Mouse (Mus musculus) stomach, postnatal 0 days (tissue): ENCODE measurements around the gene Ddx24. TPM values are rescaled to one million over a fixed set of nuclear protein-coding genes. Genes with fewer than 3 reads are reported as not detected.
A peak's percentile ranks its signal among the peaks of the same experiment; 100 is the strongest.

Experiments
- ATAC-seq: fragments of 200-750 bp; cut with Nextera tagmentation; 2 replicates; pipeline ENCODE4 v1.8.0; 2017; ENCODE audit not compliant: low FRiP score, low TSS enrichment
- DNase-seq: peaks from one replicate; pipeline ENCODE4 v3.0.0-alpha.2; 2016; ENCODE audit warnings: low spot score
- H3K27ac ChIP-seq: fragments of 300-500 bp; sonication (generic); replicated peaks from 2 replicates; pipeline ENCODE4 v1.5.1; 2014; ENCODE audit warnings: mild to moderate bottlenecking, control low read depth
- H3K27me3 ChIP-seq: fragments of 300-500 bp; sonication (generic); 2 replicates; pipeline ENCODE4 v1.6.1; 2014; ENCODE audit warnings: low read length; ENCODE audit not compliant: control insufficient read depth, insufficient read depth
- H3K36me3 ChIP-seq: fragments of 300-500 bp; sonication (generic); 2 replicates; pipeline ENCODE4 v1.6.1; 2014; ENCODE audit warnings: low read length, mixed read lengths; ENCODE audit not compliant: control insufficient read depth, insufficient read depth
- H3K4me1 ChIP-seq: fragments of 300-500 bp; sonication (generic); replicated peaks from 2 replicates; pipeline ENCODE4 v1.6.1; 2014; ENCODE audit warnings: antibody characterized with exemption; ENCODE audit not compliant: control insufficient read depth, insufficient read depth
- H3K4me2 ChIP-seq: fragments of 300-500 bp; sonication (generic); replicated peaks from 2 replicates; pipeline ENCODE4 v1.6.1; 2014; ENCODE audit warnings: low read depth, mild to moderate bottlenecking, control low read depth, moderate library complexity
- H3K4me3 ChIP-seq: fragments of 300-500 bp; sonication (generic); 2 replicates; pipeline ENCODE4 v1.5.1; 2014; ENCODE audit warnings: low read depth, low read length, control low read depth
- H3K9ac ChIP-seq: fragments of 300-500 bp; sonication (generic); 2 replicates; pipeline ENCODE4 v1.6.1; 2014; ENCODE audit warnings: mild to moderate bottlenecking, low read length, control low read depth, mixed read lengths
- H3K9me3 ChIP-seq: fragments of 300-500 bp; sonication (generic); 2 replicates; pipeline ENCODE4 v1.6.1; 2016; ENCODE audit warnings: low read length; ENCODE audit not compliant: control insufficient read depth
- CTCF ChIP-seq: IDR thresholded peaks from 2 replicates; pipeline ENCODE4 v1.5.1; 2016; ENCODE audit warnings: antibody characterized with exemption, low read depth, mild to moderate bottlenecking, moderate library complexity
- EP300 ChIP-seq: optimal IDR thresholded peaks from 2 replicates; pipeline ENCODE3; 2016; ENCODE audit warnings: antibody characterized with exemption
- WGBS: fragments of 180-500 bp; shearing (Covaris S2); extraction: QIAGEN DNeasy Blood & Tissue Kit; methylation state at CpG from one replicate; pipeline ENCODE4 v1.1.7; 2014; 5-methylcytosine and 5-hydroxymethylcytosine counted together
- polyA plus RNA-seq: library from polyadenylated mRNA; unstranded; fragments of >200 nt; fragmentation: Nextera tagmentation; extraction: Ambion mirVana; gene quantifications from 2 replicates; pipeline ENCODE4 v1.2.1, GENCODE M21; 2015

Gene Ddx24
- polyA plus RNA-seq, 1 experiment from 2014 or later: 84.8 TPM

- ATAC-seq: no peak
- H3K27me3 ChIP-seq: no peaks in the 10 kb centered on the region
- no peaks in the 10 kb centered on the region for H3K36me3 ChIP-seq
- TF ChIP-seq EP300 (no peak), CTCF (no peak)
- no peaks in the 10 kb centered on the region for H3K4me1 ChIP-seq
- H3K4me2 ChIP-seq: no peak overlapping the region
- no peak overlapping the region for H3K9ac ChIP-seq
- WGBS: 26% methylated on average over 6 of the region's 6 CpGs
- no peak overlapping the region for H3K27ac ChIP-seq
- H3K4me3 ChIP-seq: no peak overlapping the region
- no peak for DNase-seq
- no peaks in the 10 kb centered on the region for H3K9me3 ChIP-seq
Observed at GRCm38 (mm10) chr12:103393528-103393927, 32.1 kb downstream of the Ddx24 start.

GRCm38 (mm10) chr12:103391098-103391497 is 34.5 kb downstream of the Ddx24 start:
- 50% methylated on average over 7 of the region's 7 CpGs for WGBS
- no peaks in the 10 kb centered on the region for H3K4me1 ChIP-seq
- no peak for ATAC-seq

GRCm38 (mm10) chr12:103389982-103390381 is 35.6 kb downstream of the Ddx24 start:
- no peak for ATAC-seq
- WGBS: 73% methylated on average over 4 of the region's 4 CpGs

More at GRCm38 (mm10) chr12:103391098-103391497, 34.5 kb downstream of the Ddx24 start:
- no peak for TF ChIP-seq EP300
- no peaks in the 10 kb centered on the region for H3K36me3 ChIP-seq
- no peak overlapping the region for H3K27ac ChIP-seq
- H3K9me3 ChIP-seq: no peaks in the 10 kb centered on the region
- H3K4me3 ChIP-seq: no peak overlapping the region
- no peaks in the 10 kb centered on the region for H3K27me3 ChIP-seq
- H3K9ac ChIP-seq: no peak overlapping the region
- H3K4me2 ChIP-seq: no peak overlapping the region
- DNase-seq: no peak

GRCm38 (mm10) chr12:103389348-103389727 is 36.3 kb downstream of the Ddx24 start:
- H3K27ac ChIP-seq: no peak overlapping the region
- 71% methylated on average over 2 of the region's 2 CpGs for WGBS
- H3K4me3 ChIP-seq: peak overlapping the region; percentile 65
- H3K4me2 ChIP-seq: peak overlapping the region; percentile 86
- no peaks in the 10 kb centered on the region for H3K36me3 ChIP-seq
- H3K9me3 ChIP-seq: no peaks in the 10 kb centered on the region
- H3K4me1 ChIP-seq: no peaks in the 10 kb centered on the region
- peak overlapping the region; percentile 86 for H3K9ac ChIP-seq
- TF ChIP-seq EP300: no peak
- no peak for TF ChIP-seq CTCF
- no peaks in the 10 kb centered on the region for H3K27me3 ChIP-seq
- ATAC-seq: no peak
- DNase-seq: no peak

More at GRCm38 (mm10) chr12:103389982-103390381, 35.6 kb downstream of the Ddx24 start:
- Histone ChIP-seq H3K4me2 (no peak overlapping the region), H3K9ac (no peak overlapping the region), H3K27me3 (no peaks in the 10 kb centered on the region), H3K27ac (no peak overlapping the region), H3K4me3 (no peak overlapping the region), H3K4me1 (no peaks in the 10 kb centered on the region), H3K9me3 (no peaks in the 10 kb centered on the region), H3K36me3 (no peaks in the 10 kb centered on the region)
- DNase-seq: no peak
- TF ChIP-seq CTCF (no peak), EP300 (no peak)

- peak within 1 kb of the TSS; percentile 86 for H3K9ac ChIP-seq
- DNase-seq (peak; percentile 95), ATAC-seq (peak; percentile 98)
- TF ChIP-seq EP300 (no peak), CTCF (peak; percentile 25; the same call in 1 of the 2 replicates)
- H3K9me3 ChIP-seq: no peaks in the 10 kb centered on the region
- peak within 1 kb of the TSS; percentile 86 for H3K4me2 ChIP-seq
- peak within 1 kb of the TSS; percentile 65 for H3K4me3 ChIP-seq
- no peaks in the 10 kb centered on the region for H3K27me3 ChIP-seq
- 1% methylated on average over 47 of the region's 58 CpGs for WGBS
- no peaks in the 10 kb centered on the region for H3K36me3 ChIP-seq
- H3K27ac ChIP-seq: peak within 1 kb of the TSS; percentile 69
- H3K4me1 ChIP-seq: no peaks in the 10 kb centered on the region
Observed at GRCm38 (mm10) chr12:103388505-103389347, 36.9 kb downstream of the Ddx24 start, which contains the start of gene Otub2. Gene Otub2 (plus strand): TSS chr12:103388682.

- H3K4me2 ChIP-seq: no peak overlapping the region
- no peaks in the 10 kb centered on the region for H3K9me3 ChIP-seq
- 68% methylated on average over 4 of the region's 4 CpGs for WGBS
- H3K9ac ChIP-seq: no peak overlapping the region
- no peaks in the 10 kb centered on the region for H3K27me3 ChIP-seq
- no peaks in the 10 kb centered on the region for H3K4me1 ChIP-seq
- no peaks in the 10 kb centered on the region for H3K36me3 ChIP-seq
- H3K27ac ChIP-seq: 0 out of 2 replicates have a peak overlapping the region, but pooled peaks have one; percentile 8
- ATAC-seq (no peak), DNase-seq (no peak)
- H3K4me3 ChIP-seq: no peak overlapping the region
- no peak for TF ChIP-seq CTCF
- TF ChIP-seq EP300: no peak
Observed at GRCm38 (mm10) chr12:103380226-103380625, 45.4 kb downstream of the Ddx24 start.
